Mouse (Mus musculus) common myeloid progenitor, adult 5-6 weeks (primary cell): Measurements from ENCODE around the gene Tasp1. TPM values are rescaled to one million over a fixed set of nuclear protein-coding genes. Genes with fewer than 3 reads are reported as not detected.
"Not testable (repeated sequence)": the region's sequence is repeated elsewhere in the genome, so short reads cannot be mapped to it uniquely, and the experiment has no call there.

Source experiments
- ATAC-seq: replicated peaks from 2 replicates; pipeline ENCODE4 v1.8.0; 2016; ENCODE audit warnings: low read depth, mild to moderate bottlenecking, moderate TSS enrichment, inconsistent platforms; ENCODE audit not compliant: poor library complexity, severe bottlenecking
- total RNA-seq: library from RNA; stranded (forward); fragments of 200-1000, 187-1606 nt; gene quantifications from 2 replicates; pipeline ENCODE4 v1.2.3, GENCODE M21; 2017

Tasp1 gene
- 25.8 and 26.5 TPM in 2 replicates for total RNA-seq

GRCm38 (mm10) chr2:140066353-140067314 lies at the start of gene Tasp1:
Tasp1 (minus strand) TSS chr2:140066805.
- ATAC-seq = peak; percentile 99

- ATAC-seq = no peak
Observed at GRCm38 (mm10) chr2:140113851-140114250, 47.2 kb upstream of the Tasp1 start.

- ATAC-seq = no peak
Observed at GRCm38 (mm10) chr2:140108945-140109344, 42.3 kb upstream of the Tasp1 start.

- ATAC-seq = no peak
Observed at GRCm38 (mm10) chr2:140107641-140108040, 41.0 kb upstream of the Tasp1 start.

- ATAC-seq = no peak
Observed at GRCm38 (mm10) chr2:140104951-140105350, 38.3 kb upstream of the Tasp1 start.

- no peak for ATAC-seq
Observed at GRCm38 (mm10) chr2:140100551-140101474, 34.2 kb upstream of the Tasp1 start.

- ATAC-seq = no peak
Observed at GRCm38 (mm10) chr2:140099971-140100370, 33.4 kb upstream of the Tasp1 start.

GRCm38 (mm10) chr2:140097131-140097591 lies 30.6 kb upstream of the Tasp1 start:
- ATAC-seq = peak; percentile 99

GRCm38 (mm10) chr2:140096034-140096433 lies 29.4 kb upstream of the Tasp1 start:
- no peak for ATAC-seq

GRCm38 (mm10) chr2:140093433-140093832 lies 26.8 kb upstream of the Tasp1 start:
- ATAC-seq = no peak

GRCm38 (mm10) chr2:140084245-140084644 lies 17.6 kb upstream of the Tasp1 start:
- no peak for ATAC-seq

GRCm38 (mm10) chr2:140080747-140081577 lies 14.4 kb upstream of the Tasp1 start:
- no peak for ATAC-seq

- not testable (repeated sequence) for ATAC-seq
Observed at GRCm38 (mm10) chr2:140079284-140079683, 12.7 kb upstream of the Tasp1 start.

- ATAC-seq = no peak
Observed at GRCm38 (mm10) chr2:140078600-140079280, 12.1 kb upstream of the Tasp1 start.

GRCm38 (mm10) chr2:140077476-140077875 lies 10.9 kb upstream of the Tasp1 start:
- ATAC-seq = no peak

GRCm38 (mm10) chr2:140075150-140075549 lies 8.5 kb upstream of the Tasp1 start:
- ATAC-seq = no peak

- no peak for ATAC-seq
Observed at GRCm38 (mm10) chr2:140067516-140067915, 911 bp upstream of the Tasp1 start.

GRCm38 (mm10) chr2:140065676-140066075 lies 929 bp downstream of the Tasp1 start:
- ATAC-seq = no peak

- ATAC-seq = no peak
Observed at GRCm38 (mm10) chr2:140061481-140061880, 5.1 kb downstream of the Tasp1 start.
